Mouse (Mus musculus): ENCODE results near the gene Csf3r.

The Csf3r gene

DNA sequence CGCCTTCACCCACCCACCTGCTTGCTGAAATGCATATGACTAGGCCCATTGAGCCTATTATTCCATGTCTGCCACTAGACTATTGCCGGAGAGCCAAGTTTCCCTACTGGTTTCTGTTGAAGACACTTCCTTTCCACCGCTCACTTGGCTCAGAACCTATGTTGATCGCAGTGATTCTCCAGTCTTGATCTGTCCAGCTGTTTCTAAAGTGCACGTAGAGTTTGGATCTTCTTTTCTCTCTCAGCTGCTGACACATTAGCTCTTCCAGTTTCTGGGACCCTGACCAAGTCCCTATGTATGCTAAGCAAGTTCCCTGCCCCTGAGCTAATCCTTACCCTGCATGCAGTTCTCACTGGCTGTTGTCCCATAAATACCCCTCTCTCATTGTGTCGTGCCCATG, 53.5 kb downstream of the Csf3r start:
- no peaks in the 10 kb centered on the region for H3K36me3 ChIP-seq (ENCODE audit: control insufficient read depth, insufficient read depth, low read length, poor library complexity, severe bottlenecking)
- no peak for DNase-seq (ENCODE audit: low read depth, low spot score)

DNA sequence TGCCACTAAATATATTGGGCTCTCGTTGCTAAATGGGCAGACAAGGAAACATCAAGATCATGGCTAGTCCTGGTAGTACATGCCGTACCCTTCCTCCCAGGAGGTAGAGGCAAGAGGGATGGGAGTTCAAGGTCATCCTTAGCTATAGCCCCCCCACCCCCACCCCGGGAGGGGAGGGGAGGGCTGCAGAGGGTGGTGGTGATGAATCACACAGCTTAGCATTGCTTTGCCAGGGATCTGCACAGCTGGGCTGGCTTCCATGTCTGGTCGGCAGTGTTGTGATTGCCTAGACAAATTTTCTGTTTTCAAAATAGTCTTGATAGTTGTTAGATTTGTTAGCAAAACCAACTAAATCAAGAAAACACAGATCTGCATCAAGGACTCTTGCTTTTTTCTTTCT, 54.9 kb downstream of the Csf3r start:
- Histone ChIP-seq H3K27me3 (ENCODE audit: control insufficient read depth, insufficient read depth, low read length, poor library complexity, severe bottlenecking) (no peaks in the 10 kb centered on the region), H3K36me3 (ENCODE audit: control insufficient read depth, insufficient read depth, low read length, poor library complexity, severe bottlenecking) (no peaks in the 10 kb centered on the region)
- DNase-seq (ENCODE audit: low read depth, low spot score), result no peak

More for the DNA sequence above, 53.5 kb downstream of the Csf3r start:
- no peaks in the 10 kb centered on the region for H3K27me3 ChIP-seq (ENCODE audit: control insufficient read depth, insufficient read depth, low read length, poor library complexity, severe bottlenecking)

DNA sequence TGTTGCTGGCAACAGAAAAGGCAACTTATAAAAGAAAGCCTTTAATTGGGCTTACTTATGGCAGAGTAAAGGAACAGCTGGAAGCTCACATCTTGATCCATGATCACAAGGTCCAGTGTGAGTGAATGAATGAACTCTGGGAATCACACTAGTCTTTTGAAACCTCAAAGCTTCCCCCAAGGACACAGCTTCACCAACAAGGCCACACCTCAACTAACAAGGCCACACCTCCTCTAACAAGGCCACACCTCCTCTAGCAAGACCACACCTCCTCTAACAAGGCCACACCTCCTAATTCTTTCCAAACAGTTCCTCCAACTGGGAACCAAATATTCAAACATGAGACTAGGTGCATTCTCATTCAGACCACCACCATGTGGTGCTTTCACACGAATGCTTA, 57.3 kb downstream of the Csf3r start:
- Histone ChIP-seq H3K27me3 (ENCODE audit: control insufficient read depth, insufficient read depth, low read length, poor library complexity, severe bottlenecking) (no peaks in the 10 kb centered on the region), H3K36me3 (ENCODE audit: control insufficient read depth, insufficient read depth, low read length, poor library complexity, severe bottlenecking) (no peaks in the 10 kb centered on the region)
- no peak for DNase-seq (ENCODE audit: low read depth, low spot score)

DNA sequence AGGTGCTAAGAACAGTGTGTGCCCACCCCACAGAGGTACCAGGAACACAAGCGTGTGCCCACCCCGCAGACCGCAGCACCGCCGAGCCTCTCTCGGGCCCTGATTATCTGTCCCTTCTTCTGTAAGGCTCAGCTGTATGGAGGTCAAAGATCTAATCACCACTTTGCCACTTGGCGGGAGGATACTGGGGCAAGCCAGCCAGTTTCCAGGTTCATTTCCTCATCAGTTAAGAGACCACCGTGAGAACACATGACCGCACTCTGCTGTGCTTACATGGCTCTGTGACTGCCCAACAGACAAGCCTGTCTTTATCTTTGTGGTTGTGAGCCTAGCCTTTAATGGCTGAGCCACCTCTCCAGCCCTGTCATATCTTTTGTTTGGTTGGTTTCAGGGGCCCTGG, 58.7 kb downstream of the Csf3r start:
- H3K27me3 ChIP-seq (ENCODE audit: control insufficient read depth, insufficient read depth, low read length, poor library complexity, severe bottlenecking), result no peaks in the 10 kb centered on the region
- DNase-seq (ENCODE audit: low read depth, low spot score), result no peak

DNA sequence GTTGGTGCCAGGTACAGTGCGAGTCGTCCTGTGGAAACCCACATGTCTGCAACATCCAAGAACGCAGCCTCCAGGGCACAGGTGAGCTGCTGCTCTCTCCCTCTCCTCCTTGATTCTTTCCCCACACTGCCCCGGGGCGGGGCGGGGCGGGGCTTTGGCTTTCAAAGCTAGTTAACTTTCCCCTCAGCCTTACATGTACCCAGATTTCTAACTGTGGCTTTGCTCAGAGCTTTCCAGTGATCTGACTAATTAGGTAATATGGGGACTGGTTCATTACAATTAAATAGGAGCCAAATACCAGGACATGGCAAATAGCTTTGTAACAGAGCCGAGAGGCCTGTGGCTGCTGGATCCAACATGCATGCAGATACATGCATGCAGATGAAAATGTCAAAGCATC, 60.0 kb downstream of the Csf3r start:
- no peaks in the 10 kb centered on the region for H3K36me3 ChIP-seq (ENCODE audit: control insufficient read depth, insufficient read depth, low read length, poor library complexity, severe bottlenecking)
- H3K27me3 ChIP-seq (ENCODE audit: control insufficient read depth, insufficient read depth, low read length, poor library complexity, severe bottlenecking), result no peaks in the 10 kb centered on the region
- no peak for DNase-seq (ENCODE audit: low read depth, low spot score)

More for the DNA sequence above, 58.7 kb downstream of the Csf3r start:
- no peaks in the 10 kb centered on the region for H3K36me3 ChIP-seq (ENCODE audit: control insufficient read depth, insufficient read depth, low read length, poor library complexity, severe bottlenecking)

DNA sequence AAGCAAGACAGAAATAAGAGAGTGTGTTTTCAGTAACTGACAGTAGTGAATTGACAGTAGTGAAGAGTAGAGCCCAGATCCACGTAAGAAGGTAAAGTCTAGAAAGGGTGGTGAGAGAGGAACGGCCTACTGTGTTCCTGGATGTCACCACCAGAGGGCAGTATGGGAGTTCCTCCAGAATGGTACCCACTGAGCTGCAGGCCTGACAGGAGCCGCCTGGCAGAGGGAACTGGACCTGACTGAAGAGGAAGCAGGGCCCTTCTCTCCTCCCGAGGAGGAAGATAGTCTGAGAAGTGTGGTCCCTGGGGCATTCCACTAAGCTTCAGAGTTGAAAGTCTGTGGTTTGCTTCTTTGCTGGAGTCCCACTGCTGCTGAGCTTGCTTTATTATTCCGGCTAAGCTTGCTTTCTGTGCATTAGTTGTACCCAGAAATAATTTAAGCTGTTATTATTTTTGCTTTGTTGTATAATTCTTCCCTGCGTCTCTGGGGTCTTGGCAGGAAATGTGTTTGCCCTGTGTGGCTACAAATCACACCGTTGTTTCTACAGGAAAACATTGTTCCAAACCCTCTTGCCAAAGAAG, 61.7 kb downstream of the Csf3r start:
- Histone ChIP-seq H3K36me3 (ENCODE audit: control insufficient read depth, insufficient read depth, low read length, poor library complexity, severe bottlenecking) (no peaks in the 10 kb centered on the region), H3K27me3 (ENCODE audit: control insufficient read depth, insufficient read depth, low read length, poor library complexity, severe bottlenecking) (no peaks in the 10 kb centered on the region)
- peak; percentile 93 for DNase-seq (ENCODE audit: low read depth, low spot score)

DNA sequence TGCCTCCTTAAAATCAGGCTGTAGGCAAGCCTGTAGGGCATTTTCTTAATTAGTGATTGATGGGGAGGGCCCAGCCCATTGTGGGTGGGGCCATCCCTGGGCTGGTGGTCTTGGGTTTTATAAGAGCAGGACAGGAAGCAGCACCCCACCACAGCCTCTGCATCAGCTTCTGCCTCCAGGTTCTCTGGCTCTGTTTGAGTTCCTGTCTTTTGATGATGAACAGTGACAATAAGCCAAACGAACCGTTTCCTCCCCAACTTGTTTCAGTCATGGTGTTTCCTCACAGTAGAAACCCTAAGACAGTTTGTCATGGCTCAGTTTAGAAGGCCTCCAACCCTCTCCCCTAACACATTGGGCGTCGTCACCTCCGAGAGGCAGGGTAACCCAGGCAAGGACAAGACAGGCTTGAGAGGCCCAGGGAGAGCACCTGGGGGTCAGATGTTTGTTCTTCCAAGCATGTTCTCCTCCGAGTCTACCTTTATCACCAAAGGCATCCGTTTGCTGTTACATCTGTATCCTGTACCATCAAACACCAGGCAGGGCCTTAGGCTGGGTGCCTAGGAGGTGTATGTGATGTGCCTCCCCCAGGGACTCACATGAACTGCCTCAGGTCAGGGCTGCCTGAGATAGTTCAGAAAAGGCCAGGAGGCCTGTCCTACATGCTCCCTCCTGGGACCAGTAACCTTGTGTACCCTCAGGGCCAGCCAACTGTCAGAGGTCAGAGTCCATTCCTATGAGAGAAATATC, 65.9 kb downstream of the Csf3r start:
- no peaks in the 10 kb centered on the region for H3K27me3 ChIP-seq (ENCODE audit: control insufficient read depth, insufficient read depth, low read length, poor library complexity, severe bottlenecking)
- no peaks in the 10 kb centered on the region for H3K36me3 ChIP-seq (ENCODE audit: control insufficient read depth, insufficient read depth, low read length, poor library complexity, severe bottlenecking)
- no peak for DNase-seq (ENCODE audit: low read depth, low spot score)

DNA sequence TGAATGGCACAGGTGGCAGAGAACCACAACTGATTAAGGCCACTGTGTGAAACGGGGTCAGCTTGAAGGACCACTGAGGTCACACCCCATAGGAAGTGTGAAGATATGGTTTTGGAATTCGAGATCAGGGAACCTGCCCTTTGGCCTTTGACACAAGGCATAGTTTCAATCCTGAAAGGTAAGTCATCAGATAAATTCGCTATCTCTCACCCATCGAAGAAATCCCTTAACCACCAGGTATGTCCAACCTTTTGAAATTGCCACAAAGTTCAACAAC, 66.4 kb downstream of the Csf3r start:
- H3K36me3 ChIP-seq (ENCODE audit: control insufficient read depth, insufficient read depth, low read length, poor library complexity, severe bottlenecking), result no peaks in the 10 kb centered on the region
- DNase-seq (ENCODE audit: low read depth, low spot score), result no peak
- no peaks in the 10 kb centered on the region for H3K27me3 ChIP-seq (ENCODE audit: control insufficient read depth, insufficient read depth, low read length, poor library complexity, severe bottlenecking)

DNA sequence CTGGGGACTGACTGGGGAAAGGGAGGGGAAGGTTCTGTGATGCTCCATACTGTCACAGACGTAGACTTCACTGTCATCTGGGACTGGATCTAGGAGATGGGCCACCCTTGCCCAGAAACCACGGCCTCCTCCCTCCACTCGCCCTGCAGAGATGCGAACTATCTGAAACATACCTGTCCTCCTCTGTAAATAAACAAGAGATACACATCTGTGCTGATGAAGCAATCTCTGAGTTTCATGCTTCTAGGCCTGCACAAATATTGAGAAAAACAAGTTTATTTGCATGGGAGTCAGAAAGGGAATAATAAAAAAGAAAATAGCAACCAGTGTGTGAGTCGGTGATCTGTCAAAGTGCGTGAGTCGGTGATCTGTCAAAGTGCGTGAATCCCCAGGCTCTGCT, 67.5 kb downstream of the Csf3r start:
- Histone ChIP-seq H3K36me3 (ENCODE audit: control insufficient read depth, insufficient read depth, low read length, poor library complexity, severe bottlenecking) (no peaks in the 10 kb centered on the region), H3K27me3 (ENCODE audit: control insufficient read depth, insufficient read depth, low read length, poor library complexity, severe bottlenecking) (no peaks in the 10 kb centered on the region)
- no peak for DNase-seq (ENCODE audit: low read depth, low spot score)
